Mouse (Mus musculus): Measurements from ENCODE around the gene Cacng5. TPM values are rescaled to one million over a fixed set of nuclear protein-coding genes. Genes with fewer than 3 reads are reported as not detected.

Gene Cacng5
- polyA plus RNA-seq, 1 experiment: not detected

DNA sequence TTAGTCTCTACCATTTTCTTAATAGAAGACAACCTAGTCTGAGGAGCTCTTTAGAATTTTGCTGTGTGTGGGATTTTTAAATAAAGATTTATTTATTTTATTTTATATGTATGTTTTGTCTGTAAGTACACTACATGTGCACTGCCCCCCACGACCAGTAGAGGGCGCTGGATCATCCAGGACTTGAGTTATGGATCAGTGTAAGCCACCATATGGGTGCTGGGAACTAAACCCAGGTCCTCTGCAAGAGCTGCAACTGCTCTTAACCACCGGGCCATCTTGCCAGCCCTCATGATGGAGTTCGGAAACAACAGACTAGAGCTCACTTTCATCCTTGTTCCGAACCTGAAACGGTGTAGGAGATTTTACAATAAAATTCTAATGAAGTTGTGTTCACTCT, 42.1 kb downstream of the Cacng5 start:
- TF ChIP-seq CTCF (IDR thresholded peaks at IDR 0.05; ENCODE audit: control insufficient read depth, insufficient read depth, low read length) (0 out of 2 replicates have a peak, but pooled peaks have one; percentile 21), POLR2A (IDR thresholded peaks at IDR 0.05; ENCODE audit: borderline replicate concordance, control insufficient read depth, low read depth, low read length) (no peak)

GRCm38 (mm10) chr11:107867509-107867908, 47.3 kb downstream of the Cacng5 start:
- TF ChIP-seq POLR2A (IDR thresholded peaks at IDR 0.05; ENCODE audit: borderline replicate concordance, control insufficient read depth, low read depth, low read length) (no peak), CTCF (IDR thresholded peaks at IDR 0.05; ENCODE audit: control insufficient read depth, insufficient read depth, low read length) (no peak)
- WGBS: 84% methylated on average over 8 of the region's 8 CpGs
- no peaks in the 10 kb centered on the region for H3K4me1 ChIP-seq (ENCODE audit: control insufficient read depth, insufficient read depth, low read length)
- no peak overlapping the region for H3K4me3 ChIP-seq (replicated peaks; ENCODE audit: control insufficient read depth, low read depth, low read length)
- no peak overlapping the region for H3K27ac ChIP-seq (ENCODE audit: control insufficient read depth, insufficient read depth, low read depth, low read length, poor library complexity)

More for the DNA sequence above, 42.1 kb downstream of the Cacng5 start:
- WGBS: 65% methylated on average over 6 of the region's 6 CpGs
- Histone ChIP-seq H3K27ac (ENCODE audit: control insufficient read depth, insufficient read depth, low read depth, low read length, poor library complexity) (no peak overlapping the region), H3K4me1 (ENCODE audit: control insufficient read depth, insufficient read depth, low read length) (no peaks in the 10 kb centered on the region), H3K4me3 (replicated peaks; ENCODE audit: control insufficient read depth, low read depth, low read length) (no peak overlapping the region)

DNA sequence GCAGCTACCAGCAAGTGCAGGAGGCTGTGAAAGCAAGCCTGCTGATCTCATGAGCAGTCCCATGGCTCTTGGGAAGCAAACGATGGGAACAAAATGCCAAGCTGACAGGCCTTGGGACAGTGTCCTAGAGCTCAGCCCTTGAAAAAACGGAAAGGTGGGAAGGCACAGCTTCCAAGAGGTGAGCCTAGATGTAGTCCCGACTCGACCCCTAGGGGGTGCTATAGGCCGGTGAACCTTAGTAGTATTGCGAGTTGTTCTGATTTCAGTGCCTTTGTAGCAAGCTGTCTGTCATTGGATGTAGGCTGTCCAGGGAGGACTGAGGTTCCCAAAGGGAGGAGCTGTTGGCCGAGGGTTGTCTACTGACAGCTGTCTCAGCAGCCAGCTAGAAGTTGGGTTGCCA, 49.7 kb downstream of the Cacng5 start:
- Histone ChIP-seq H3K27ac (ENCODE audit: control insufficient read depth, insufficient read depth, low read depth, low read length, poor library complexity) (no peak overlapping the region), H3K4me1 (ENCODE audit: control insufficient read depth, insufficient read depth, low read length) (no peaks in the 10 kb centered on the region), H3K4me3 (replicated peaks; ENCODE audit: control insufficient read depth, low read depth, low read length) (no peak overlapping the region)
- no peak for TF ChIP-seq POLR2A (IDR thresholded peaks at IDR 0.05; ENCODE audit: borderline replicate concordance, control insufficient read depth, low read depth, low read length)
- peak; percentile 65 for TF ChIP-seq CTCF (IDR thresholded peaks at IDR 0.05; ENCODE audit: control insufficient read depth, insufficient read depth, low read length)
- 9% methylated on average over 7 of the region's 7 CpGs for WGBS

GRCm38 (mm10) chr11:107864024-107864423, 50.8 kb downstream of the Cacng5 start:
- no peaks in the 10 kb centered on the region for H3K4me1 ChIP-seq (ENCODE audit: control insufficient read depth, insufficient read depth, low read length)
- H3K27ac ChIP-seq (ENCODE audit: control insufficient read depth, insufficient read depth, low read depth, low read length, poor library complexity): no peak overlapping the region
- no peak for TF ChIP-seq POLR2A (IDR thresholded peaks at IDR 0.05; ENCODE audit: borderline replicate concordance, control insufficient read depth, low read depth, low read length)
- peak; percentile 41; the same call in 1 of the 2 replicates for TF ChIP-seq CTCF (IDR thresholded peaks at IDR 0.05; ENCODE audit: control insufficient read depth, insufficient read depth, low read length)
- 1% methylated on average over 4 of the region's 4 CpGs for WGBS
- no peak overlapping the region for H3K4me3 ChIP-seq (replicated peaks; ENCODE audit: control insufficient read depth, low read depth, low read length)

DNA sequence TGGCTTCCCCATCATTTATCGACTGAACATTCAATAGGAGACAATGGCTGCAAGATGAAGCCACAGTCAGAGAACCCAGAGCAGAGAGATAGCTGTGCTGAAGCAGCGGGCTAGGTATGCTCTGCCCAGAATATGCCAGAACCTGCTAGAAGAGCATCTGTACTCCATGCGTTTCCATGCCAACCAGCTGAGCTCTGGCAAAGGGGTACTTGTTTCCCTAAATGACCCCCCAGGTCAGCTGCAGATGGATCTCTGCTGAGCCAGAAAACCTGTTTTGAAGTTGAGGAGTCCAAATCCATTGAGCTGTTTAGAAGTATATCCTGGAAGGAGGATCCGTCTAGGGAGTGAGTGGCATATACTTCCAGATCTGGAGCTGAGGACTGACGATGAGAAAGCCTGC, 53.1 kb downstream of the Cacng5 start:
- Histone ChIP-seq H3K4me3 (replicated peaks; ENCODE audit: control insufficient read depth, low read depth, low read length) (no peak overlapping the region), H3K4me1 (ENCODE audit: control insufficient read depth, insufficient read depth, low read length) (no peaks in the 10 kb centered on the region), H3K27ac (ENCODE audit: control insufficient read depth, insufficient read depth, low read depth, low read length, poor library complexity) (no peak overlapping the region)
- WGBS: 65% methylated on average over 5 of the region's 5 CpGs
- TF ChIP-seq CTCF (IDR thresholded peaks at IDR 0.05; ENCODE audit: control insufficient read depth, insufficient read depth, low read length): no peak
- no peak for TF ChIP-seq POLR2A (IDR thresholded peaks at IDR 0.05; ENCODE audit: borderline replicate concordance, control insufficient read depth, low read depth, low read length)

DNA sequence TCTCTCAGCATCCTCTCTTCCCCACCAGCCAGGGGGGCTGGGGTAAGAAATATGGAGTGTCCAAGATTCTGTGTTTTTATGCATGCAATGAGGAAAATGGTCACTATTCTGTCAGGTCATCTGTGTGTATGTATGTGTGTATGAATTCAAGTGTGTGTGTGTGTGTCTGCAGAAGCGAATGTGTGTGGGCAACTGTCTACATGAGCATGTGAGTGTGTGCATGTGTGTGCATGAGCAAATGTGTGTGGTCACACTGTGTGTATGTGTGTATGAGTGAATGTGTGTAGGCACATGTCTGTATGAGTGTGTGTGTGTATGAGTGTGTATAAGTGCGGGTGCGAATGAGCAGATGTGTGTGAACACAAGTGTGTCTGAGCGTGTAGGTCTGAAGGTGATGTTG, 55.0 kb downstream of the Cacng5 start:
- Histone ChIP-seq H3K27ac (ENCODE audit: control insufficient read depth, insufficient read depth, low read depth, low read length, poor library complexity) (no peak overlapping the region), H3K4me3 (replicated peaks; ENCODE audit: control insufficient read depth, low read depth, low read length) (no peak overlapping the region), H3K4me1 (ENCODE audit: control insufficient read depth, insufficient read depth, low read length) (no peaks in the 10 kb centered on the region)
- 90% methylated on average over 4 of the region's 4 CpGs for WGBS
- no peak for TF ChIP-seq CTCF (IDR thresholded peaks at IDR 0.05; ENCODE audit: control insufficient read depth, insufficient read depth, low read length)
- TF ChIP-seq POLR2A (IDR thresholded peaks at IDR 0.05; ENCODE audit: borderline replicate concordance, control insufficient read depth, low read depth, low read length): no peak

GRCm38 (mm10) chr11:107859288-107859687, 55.6 kb downstream of the Cacng5 start:
- TF ChIP-seq CTCF (IDR thresholded peaks at IDR 0.05; ENCODE audit: control insufficient read depth, insufficient read depth, low read length) (peak; percentile 52; the same call in 1 of the 2 replicates), POLR2A (IDR thresholded peaks at IDR 0.05; ENCODE audit: borderline replicate concordance, control insufficient read depth, low read depth, low read length) (no peak)
- WGBS: 13% methylated on average over 7 of the region's 7 CpGs
- Histone ChIP-seq H3K27ac (ENCODE audit: control insufficient read depth, insufficient read depth, low read depth, low read length, poor library complexity) (no peak overlapping the region), H3K4me1 (ENCODE audit: control insufficient read depth, insufficient read depth, low read length) (no peaks in the 10 kb centered on the region), H3K4me3 (replicated peaks; ENCODE audit: control insufficient read depth, low read depth, low read length) (no peak overlapping the region)

DNA sequence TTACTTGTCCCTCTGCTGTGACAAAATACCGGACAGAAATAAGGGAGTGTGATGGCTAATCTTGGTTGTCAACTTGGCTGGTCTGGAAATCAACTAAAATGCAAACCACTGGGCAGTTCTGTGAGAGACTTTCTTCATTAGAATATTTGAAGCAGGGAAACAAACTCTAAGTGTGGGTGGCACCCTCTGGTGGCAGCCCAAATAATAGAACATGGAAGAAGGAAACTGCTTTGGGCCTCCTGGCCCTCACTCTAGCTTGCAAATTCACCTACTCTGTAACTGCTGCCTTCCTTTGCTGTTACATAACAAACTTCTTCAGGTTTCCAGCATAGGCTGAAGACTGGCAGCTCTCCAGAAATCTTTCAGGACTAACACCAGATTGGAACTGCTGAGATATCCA, 61.8 kb downstream of the Cacng5 start:
- no peak overlapping the region for H3K27ac ChIP-seq (ENCODE audit: control insufficient read depth, insufficient read depth, low read depth, low read length, poor library complexity)
- WGBS: 55% methylated on average over 1 of the region's 1 CpGs
- TF ChIP-seq POLR2A (IDR thresholded peaks at IDR 0.05; ENCODE audit: borderline replicate concordance, control insufficient read depth, low read depth, low read length) (no peak), CTCF (IDR thresholded peaks at IDR 0.05; ENCODE audit: control insufficient read depth, insufficient read depth, low read length) (no peak)

DNA sequence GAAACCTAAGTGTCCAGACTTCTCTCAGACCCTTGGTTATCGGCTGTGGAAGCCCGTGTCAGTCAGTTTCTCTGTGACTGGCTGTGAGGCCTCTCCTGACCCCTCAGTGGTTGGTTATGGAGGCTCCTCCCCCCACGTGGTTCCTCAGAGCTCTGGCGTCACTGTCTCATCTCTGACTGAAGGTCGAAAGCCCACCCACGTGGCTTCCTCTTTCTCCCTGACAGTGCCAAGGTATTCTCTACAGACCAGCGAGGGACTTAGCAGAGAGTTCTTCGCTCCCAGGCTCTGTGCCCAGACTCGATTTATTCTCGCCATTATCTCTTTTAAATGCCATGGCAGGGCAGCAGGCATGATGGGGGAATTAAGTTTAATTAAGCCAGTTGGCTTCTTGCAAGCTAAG, 65.2 kb downstream of the Cacng5 start:
- WGBS: 36% methylated on average over 10 of the region's 10 CpGs
- Histone ChIP-seq H3K4me1 (ENCODE audit: control insufficient read depth, insufficient read depth, low read length) (no peaks in the 10 kb centered on the region), H3K4me3 (replicated peaks; ENCODE audit: control insufficient read depth, low read depth, low read length) (no peak overlapping the region)

More for the DNA sequence above, 61.8 kb downstream of the Cacng5 start:
- Histone ChIP-seq H3K4me1 (ENCODE audit: control insufficient read depth, insufficient read depth, low read length) (no peaks in the 10 kb centered on the region), H3K4me3 (replicated peaks; ENCODE audit: control insufficient read depth, low read depth, low read length) (no peak overlapping the region)

More for the DNA sequence above, 65.2 kb downstream of the Cacng5 start:
- no peak overlapping the region for H3K27ac ChIP-seq (ENCODE audit: control insufficient read depth, insufficient read depth, low read depth, low read length, poor library complexity)
- no peak for TF ChIP-seq POLR2A (IDR thresholded peaks at IDR 0.05; ENCODE audit: borderline replicate concordance, control insufficient read depth, low read depth, low read length)
- TF ChIP-seq CTCF (IDR thresholded peaks at IDR 0.05; ENCODE audit: control insufficient read depth, insufficient read depth, low read length): no peak

Measured in bone marrow, adult 2 months (tissue).